Mouse (Mus musculus): ENCODE data around the gene Zfp536.

- no peak for TF ChIP-seq EP300 (IDR thresholded peaks at IDR 0.05; ENCODE audit: low read depth)
- no peak for TF ChIP-seq CTCF (IDR thresholded peaks at IDR 0.05; ENCODE audit: low read depth)
Measured at GRCm38 (mm10) chr7:37498881-37499280, 274.6 kb downstream of the Zfp536 start.

All from heart, postnatal 0 days (tissue).